Mouse (Mus musculus) urinary bladder, postnatal 25 days (tissue): ENCODE measurements around the gene Lancl1.

Experiments used
- DNase-seq: peaks from one replicate; pipeline ENCODE4 v3.0.0; 2022; ENCODE audit warnings: low spot score

The Lancl1 gene

DNA sequence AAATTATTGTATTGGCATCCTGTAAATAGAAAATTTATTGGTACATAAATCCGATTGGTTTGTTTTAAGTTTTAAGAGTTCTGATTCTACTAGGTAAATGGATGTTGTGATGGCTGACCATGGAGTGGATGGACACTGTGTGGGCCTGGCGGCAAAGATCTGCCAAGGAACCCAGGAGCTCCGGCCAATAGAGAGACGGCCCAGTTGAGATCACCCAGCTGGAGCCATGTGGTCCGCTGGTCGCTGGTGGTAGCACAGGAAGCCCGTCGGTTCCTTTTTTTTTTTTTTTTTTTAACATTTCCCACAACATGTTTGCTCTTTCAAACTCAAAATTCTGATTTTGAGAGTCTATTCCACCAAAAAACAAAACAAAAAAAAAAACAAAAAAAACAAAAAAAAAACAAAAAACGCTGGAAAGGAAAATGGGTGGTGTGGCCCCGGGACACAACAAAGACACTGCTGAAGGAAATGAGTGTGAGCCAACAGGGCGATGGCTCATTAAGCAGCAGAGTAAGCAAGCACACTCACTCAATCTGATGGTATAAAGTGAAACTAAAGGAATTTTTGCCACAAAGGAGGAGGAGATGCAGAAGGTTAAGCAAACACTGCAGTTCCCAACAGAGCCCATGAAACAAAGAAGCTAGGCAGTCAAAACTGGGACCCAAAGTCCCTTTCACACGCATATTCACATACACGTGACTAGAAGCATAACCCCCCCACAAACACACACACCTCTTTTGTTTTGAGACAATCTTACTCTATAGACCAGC, 21.4 kb downstream of the Lancl1 start:
- no peak for DNase-seq

DNA sequence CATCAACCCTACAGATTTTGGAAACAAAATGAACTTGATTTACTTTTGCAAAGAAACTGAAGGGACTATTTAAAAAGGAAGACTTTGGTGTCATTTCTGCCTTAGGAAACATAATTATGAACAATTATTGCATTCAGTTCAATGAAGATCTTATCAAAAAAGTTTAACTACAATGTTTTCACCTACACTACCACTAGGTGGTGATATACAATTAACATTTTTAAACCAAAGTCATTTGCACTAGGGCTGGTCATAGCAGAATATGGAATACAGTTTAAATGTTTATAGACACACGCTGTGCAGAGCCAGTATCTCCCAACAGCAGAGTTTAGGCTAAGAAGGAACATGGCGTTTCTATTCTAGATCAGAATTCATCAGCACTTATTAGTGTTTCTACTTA, 24.5 kb downstream of the Lancl1 start:
- no peak for DNase-seq

DNA sequence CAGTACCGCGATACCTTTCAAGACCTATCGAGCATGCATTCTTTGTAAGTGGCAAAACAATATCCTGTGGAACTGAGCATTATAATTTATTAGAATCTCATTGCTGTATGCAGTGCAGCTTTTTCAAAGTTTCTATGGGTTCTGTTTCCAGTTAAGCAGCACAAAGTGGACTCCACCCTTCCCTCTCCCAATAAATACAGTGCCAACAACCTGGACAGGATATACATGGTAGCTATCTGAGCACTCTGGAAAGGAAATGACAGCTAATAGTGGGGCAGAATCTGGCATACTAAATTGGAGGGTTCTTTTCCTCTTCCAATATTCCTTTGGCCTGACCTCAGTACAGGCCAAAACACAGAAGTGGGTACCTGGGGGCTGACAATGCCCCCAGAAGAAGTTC, 28.2 kb downstream of the Lancl1 start:
- no peak for DNase-seq

DNA sequence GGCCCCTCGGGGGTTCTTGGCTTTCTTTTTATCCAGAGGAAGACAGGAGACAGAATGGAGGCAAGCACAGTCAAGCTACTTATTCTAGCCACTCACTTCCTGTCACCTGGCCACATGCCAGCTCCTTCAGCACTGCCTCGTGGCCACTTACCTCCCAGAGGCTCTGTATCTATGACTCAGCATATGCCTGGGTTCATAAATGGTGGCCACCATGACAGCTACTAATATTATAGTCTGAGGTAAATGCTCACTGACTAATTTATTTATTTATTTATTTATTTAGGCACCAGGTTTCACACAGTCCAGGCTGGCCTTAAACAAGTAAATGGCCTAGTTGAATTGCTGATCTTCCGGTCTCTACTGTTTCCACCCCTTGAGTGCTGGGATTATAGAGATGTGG, 35.0 kb downstream of the Lancl1 start:
- no peak for DNase-seq

DNA sequence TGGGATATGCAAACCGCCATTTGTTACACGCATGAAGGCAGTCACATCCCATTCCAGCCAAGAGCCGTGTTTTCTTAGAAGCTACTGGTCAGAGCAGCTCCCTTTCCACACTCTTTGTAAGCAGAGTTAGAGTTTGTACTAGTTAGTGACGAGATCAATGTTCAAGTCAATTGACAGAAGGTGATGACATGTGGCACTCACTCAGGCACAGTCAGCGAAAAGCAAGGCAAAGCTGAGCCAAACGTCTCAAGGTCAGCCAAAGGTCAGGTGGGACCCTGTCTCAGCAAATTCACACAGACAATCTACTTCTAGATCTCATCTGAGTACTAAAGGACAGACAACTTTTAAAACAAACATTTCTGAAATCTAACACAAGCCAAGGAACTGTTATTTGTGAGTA, 36.4 kb downstream of the Lancl1 start:
- no peak for DNase-seq

DNA sequence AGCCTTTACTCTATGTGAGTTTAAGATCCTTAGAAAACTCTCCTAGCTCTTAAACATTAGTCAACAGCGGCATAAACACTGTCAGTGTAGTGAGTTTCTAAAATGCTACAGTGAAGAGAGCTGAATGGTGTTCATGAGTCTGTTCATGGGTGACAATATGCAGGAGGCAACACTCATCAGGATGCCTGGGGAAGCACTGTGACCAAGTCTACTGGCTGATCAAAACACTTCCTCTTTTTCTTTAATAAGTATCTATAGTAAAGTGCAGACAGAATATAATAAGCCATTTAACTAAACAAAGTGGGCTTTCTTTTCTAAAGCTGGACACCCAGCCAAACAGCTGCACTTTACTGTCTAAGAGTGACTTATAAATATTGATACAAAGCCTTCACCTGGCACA, 37.3 kb downstream of the Lancl1 start:
- no peak for DNase-seq

DNA sequence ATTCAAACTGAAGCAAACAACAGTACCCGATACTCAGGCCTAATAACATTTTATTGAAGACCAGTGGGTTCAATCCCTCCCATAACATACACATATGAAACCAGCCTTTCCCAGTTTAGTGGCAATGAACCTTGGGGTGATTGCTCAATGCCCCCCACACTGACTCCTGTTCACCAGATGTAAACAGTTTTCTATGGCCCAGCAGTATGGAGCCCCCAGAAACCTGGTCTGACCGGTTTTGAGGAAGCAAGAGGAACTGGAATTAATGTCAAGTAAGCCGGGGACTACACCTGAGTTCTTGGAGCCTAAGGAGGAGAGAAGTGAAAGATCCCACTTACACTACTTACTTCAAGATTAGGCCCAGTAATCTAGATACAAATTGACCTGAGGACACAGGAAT, 38.2 kb downstream of the Lancl1 start:
- DNase-seq, result no peak

DNA sequence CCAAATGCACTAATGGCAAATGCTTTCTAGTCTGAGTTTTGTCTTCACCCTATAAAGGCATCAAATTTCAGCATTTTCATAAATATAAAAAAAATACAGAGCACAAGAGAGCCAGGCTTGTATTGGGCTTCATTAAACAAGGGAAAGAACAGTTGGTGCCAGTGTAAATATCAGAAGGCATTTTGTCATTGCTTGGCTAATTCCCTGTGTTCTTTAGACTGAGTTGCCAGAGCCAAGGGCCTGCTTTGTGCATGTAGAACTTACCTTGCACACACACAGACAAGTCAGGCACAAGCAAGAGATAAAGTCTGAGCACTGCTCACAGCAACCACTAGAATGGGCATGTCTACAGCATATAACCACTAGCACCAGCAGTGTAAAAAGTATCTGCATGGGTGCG, 40.1 kb downstream of the Lancl1 start:
- DNase-seq, result no peak

DNA sequence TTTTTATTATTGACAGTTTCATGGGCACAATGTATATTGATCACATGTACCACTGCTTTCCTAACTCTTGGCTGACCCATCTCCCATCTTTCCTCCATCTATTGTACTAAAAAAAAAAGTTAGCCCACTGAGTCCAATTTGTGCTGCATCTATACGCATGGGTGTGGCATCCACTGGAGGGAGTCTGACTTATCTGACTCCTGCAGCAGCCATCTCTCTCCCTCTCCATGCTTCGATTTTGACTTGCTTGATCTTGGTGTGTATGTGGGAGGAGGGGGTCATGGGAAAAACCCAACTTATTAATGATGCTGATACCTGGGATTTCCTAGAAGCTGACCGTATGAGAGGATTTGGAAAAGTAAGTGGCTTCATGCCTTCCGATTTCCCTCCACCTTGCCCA, 40.5 kb downstream of the Lancl1 start:
- no peak for DNase-seq

DNA sequence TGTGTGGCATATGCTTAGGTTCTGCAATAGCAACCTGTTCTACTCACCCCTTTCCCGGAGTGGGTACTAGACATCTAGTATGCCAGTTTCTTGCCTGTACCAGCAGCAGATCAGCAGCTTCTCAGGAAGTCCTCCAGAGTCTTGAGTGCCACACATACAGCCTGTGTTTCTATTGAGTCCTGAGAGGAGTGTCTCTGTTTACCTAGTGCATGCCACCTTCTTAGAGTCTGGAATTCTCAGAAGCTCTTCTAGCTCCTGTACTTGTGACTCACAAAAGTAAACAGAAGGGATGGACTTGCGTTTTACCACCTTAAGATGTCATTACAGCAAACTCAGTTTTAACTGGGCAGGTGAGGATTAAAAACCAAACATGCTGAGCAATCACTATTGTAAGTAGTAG, 41.9 kb downstream of the Lancl1 start:
- no peak for DNase-seq

DNA sequence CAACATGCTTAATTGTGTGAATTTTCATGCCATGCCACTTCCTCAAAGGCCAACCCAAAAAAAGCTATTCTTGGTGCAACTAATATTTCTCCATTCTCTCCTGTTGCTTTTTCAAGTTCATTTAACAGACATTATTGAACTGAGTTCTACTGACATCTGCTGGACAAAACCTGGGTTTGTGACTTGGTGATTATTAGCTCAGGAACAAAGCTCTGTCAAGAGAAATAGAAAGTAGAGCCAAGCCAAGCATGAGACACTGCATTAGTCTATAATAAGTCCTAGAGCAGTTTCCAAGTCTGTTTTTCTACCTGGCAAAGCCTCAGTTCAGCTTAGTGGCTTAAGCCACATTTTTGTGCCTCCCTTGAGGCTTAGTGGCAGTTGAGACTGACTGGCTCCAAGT, 45.9 kb downstream of the Lancl1 start:
- no peak for DNase-seq

DNA sequence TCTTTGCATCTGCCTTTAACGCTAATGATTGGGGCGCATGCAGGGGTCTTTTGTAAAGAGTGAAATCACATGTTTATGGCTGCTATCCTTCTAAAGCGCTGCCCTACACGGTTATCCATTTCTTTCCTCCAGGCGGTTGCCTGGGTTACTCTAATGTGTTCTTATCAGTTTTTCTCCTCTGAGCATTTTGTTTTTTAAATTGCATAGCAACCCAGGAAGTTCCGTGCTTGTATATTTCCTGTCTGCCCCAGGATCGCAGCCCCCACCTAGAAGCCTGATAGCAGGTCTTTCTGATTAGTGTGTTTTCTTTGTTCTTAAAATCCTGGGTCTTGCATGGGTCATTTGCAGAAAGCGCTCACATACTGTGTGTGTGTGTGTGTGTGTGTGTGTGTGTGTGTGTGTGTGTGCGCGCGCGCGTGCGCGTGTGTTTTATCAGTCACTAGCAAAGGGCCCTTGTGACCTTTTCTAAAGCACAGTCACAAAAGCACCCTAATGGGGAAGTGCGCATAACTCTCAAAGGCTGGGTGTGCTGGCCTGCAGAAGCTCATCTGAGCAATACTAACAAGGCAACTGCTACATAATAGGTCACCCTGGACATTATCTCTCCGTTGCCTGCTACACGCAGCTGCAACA, 51.0 kb downstream of the Lancl1 start:
- no peak for DNase-seq

DNA sequence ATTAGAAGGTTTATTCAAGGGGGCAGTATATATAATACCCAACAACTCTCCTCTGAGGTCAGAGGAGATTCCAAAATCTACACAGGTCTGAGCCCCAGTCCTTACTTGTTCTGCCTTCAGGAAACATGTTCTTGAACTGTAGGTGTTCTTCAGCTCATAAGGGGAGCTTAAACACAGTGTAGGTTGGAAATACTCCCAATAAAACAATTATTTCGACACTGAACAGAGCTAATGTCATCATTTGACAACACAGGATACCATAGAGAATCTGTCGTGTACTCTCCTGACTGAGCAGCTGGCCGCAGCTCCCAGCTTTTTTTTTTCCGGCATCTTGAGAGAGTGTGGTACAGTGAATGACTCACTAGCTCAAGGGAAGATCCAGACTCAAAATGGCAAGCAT, 52.8 kb downstream of the Lancl1 start:
- DNase-seq, result no peak

DNA sequence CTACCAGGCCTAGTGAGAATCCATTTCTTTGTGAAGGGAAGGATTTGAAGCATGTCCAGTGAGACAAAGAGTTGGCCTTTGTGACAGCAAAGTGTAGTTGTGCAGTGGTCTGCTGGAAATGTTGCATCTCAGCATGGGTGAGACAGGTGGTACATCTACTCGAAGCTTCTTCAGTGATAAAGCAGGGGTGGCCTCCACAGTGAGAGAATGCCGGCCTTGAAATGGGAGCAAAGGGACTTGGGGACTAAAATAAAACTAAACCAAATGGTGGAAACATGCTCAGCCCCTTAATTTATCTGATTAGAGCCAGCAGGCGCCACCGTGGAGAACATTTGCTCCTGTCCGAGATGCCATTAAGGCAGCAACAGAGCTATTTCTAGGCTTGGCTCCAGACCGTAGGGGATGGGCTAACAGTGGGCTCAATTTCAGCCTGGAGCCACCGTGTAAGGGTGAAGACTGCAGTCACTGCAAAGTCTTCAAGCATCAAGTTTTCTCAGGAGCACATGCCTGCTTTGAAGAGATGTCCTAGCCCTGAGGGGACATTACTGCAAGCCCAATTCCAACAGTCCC, 53.5 kb downstream of the Lancl1 start:
- no peak for DNase-seq

DNA sequence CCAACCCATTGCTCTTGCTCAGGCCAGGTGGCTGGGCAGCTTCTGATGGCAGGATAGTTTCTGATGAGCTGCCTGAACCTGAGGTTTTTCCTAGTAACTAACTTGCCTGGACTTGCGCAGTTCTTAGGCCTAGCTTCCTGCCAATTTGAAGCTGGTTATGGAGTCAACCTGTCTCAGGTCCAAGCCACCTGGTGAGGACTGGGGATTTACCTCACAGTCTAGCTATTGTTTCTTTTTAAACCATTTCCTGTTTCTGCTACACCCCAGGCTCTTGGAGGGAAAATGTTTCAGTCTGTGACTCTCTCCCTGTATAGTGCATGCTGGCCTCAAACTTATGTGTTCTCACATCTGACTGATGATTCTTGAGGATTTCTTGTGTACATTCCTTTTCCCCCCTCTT, 58.5 kb downstream of the Lancl1 start:
- no peak for DNase-seq

DNA sequence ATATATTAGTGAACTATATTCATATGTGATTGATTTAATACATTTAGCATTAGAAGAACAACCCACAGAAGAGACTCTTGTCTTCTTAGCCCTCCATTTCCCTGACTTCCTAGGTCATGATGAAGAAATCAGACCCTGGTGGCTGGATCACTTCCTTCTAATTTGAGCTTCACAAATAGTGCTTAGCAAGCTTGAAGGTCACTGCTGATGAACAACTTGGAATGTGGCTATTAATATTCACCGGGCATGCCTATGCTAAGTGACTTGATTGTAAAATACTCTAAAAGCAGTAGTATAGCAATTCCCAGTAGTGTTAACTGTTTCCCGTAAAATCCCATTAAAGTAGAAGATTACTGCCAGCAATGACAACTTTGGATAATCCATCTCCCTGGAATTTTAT, 63.2 kb downstream of the Lancl1 start:
- no peak for DNase-seq

DNA sequence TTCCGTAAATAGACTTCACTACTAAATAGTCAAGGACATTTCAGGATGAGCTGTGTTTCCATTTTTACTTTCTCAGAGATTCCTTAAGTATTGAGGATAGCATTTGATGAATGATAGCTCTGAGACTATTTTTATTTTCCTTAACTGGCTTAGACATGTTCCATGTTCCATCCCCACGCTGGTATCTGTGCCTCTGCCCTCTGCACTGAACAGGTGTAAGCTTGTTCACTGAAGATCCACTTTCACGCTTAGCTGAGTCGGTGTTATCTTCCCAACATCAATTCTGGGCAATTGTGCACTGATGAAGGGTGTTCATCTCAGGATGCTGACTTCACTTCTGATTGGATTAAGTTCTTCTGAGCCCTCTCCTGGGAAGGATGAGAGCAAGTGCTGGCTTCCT, 73.8 kb downstream of the Lancl1 start:
- DNase-seq, result no peak

DNA sequence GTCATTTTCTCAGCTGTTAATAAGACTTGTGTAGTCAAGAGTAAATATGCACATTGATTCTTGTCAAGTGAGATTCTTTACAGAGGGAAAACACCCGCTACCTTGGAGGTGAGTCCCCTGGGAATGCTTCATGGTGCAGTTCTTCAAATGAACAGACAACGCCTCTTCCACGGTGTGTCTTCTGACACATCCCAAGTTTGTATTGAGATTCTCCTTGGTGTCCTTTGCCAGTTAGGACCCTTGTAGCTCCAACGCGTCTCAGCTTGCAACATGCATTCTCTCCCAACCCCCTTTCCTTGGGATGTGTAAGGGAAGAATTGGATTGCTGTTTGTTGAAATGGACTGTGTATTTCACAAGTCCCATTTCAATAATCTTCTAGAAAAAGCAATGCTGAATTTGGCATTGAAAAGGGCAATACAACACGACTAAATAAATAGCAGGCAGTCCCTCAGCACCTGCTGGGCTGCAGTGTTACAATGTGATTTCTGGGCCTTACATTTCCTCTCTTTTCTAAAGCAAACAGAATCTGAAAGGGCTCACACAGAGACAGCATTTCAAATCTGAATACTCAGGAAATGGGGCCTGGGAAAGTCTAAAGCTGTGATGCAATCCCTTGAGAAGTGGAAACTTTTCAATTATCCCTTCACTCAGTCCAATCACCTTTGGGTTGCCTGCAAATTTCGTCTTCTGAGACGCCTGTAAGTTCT, 78.0 kb downstream of the Lancl1 start:
- no peak for DNase-seq

DNA sequence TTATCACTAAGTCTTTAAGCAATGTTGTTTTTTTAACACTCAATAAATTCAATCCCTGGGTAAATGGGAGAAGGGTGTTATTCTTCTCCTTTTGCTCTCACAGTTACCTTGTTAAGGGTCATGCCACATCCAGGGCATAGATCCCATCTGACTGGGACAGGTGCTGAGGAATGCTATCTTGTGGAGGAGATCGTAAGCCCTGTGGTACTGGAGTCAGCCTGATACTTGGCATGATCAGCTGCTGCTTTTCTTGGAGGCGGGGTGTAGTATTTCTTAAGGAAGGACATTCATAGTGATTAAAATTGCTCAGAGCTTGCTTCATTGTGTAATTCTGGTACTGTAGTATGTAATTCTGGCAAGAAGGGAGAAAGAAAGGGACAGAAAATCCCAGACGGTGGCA, 81.3 kb downstream of the Lancl1 start:
- no peak for DNase-seq

DNA sequence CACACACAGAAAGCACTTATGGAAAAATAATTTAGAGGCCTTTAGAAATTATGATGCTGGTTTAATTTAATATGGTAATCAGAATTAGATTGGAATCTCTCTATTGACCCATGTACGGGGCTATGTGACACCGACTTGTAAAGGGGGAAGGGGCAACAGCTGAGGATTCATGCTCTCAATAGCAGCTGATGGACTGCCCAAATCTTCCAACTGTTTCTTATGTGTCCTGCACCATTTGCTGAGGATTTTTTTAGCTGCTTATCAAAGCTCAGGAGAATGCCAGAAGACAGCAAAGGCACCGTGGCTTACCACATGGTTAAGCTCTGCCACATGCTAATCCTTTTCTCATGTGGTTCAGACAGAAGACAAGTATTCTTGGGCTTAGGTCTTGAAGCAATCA, 87.6 kb downstream of the Lancl1 start:
- DNase-seq, result no peak
